Mouse (Mus musculus) ES-Bruce4 (cell line): ENCODE measurements around the gene Rsad2.

Experiments
- CTCF ChIP-seq: IDR thresholded peaks from one replicate; pipeline ENCODE4 v1.8.1; 2011; ENCODE audit warnings: low read depth, low read length
- EP300 ChIP-seq: IDR thresholded peaks from 2 replicates; pipeline ENCODE4 v1.6.1; 2011; ENCODE audit warnings: low read depth, low read length; ENCODE audit not compliant: insufficient read depth

DNA sequence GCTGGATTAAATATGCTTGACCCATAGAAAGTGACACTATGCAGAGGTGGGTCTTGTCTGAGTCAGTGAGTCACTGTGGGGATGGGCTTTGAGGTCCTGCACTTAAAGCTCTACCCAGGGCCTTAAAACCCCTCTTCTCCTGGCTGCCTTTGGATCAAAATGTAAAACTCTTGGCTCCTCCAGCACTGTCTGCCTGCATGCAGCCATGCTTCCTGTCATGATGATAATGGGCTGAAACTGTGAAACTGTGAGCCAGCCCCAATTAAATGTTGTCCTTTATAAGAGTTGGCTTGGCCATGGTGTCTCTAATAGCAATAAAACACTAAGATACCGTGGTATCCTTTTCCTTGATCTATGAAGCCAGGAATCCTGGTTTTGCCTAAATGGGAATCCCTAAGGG, 55.0 kb downstream of the Rsad2 start:
- no peak for TF ChIP-seq CTCF
- TF ChIP-seq EP300, result no peak
